Mouse (Mus musculus) gastrocnemius, postnatal 25 days (tissue): ENCODE results near the gene Csrnp1. TPM values are rescaled to one million over a fixed set of nuclear protein-coding genes. Genes with fewer than 3 reads are reported as not detected.

Experiments used
- DNase-seq: peaks from one replicate; pipeline ENCODE4 v3.0.0; 2022
- total RNA-seq, 2 experiments: library from RNA; stranded (reverse); gene quantifications; 1 replicate in 1 of 2; 2 replicates in 1 of 2; pipeline ENCODE4 v1.2.3; 2021

The Csrnp1 gene
- total RNA-seq, 2 experiments from 2014 or later: 2.4 to 3.6 TPM

DNA sequence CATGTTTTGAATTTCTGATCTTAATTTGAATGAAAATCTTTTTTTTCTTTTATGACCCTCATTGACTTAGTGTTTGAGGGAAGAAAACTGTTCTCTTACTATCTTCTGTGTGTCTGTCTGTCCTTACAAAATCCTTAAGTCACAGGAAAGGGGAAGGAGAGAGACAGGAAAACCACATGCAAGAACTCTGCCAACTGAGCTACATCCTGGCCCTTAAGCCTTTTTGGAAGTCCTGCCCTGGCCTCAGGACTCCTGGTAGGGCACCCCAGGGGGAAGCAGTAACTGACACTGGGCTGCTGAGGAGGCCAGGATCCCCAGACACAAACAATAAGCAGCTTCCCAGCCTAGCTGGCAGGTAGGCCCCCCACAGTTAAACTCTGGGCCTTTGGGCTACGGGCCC is 41.1 kb downstream of the Csrnp1 start:
- no peak for DNase-seq

DNA sequence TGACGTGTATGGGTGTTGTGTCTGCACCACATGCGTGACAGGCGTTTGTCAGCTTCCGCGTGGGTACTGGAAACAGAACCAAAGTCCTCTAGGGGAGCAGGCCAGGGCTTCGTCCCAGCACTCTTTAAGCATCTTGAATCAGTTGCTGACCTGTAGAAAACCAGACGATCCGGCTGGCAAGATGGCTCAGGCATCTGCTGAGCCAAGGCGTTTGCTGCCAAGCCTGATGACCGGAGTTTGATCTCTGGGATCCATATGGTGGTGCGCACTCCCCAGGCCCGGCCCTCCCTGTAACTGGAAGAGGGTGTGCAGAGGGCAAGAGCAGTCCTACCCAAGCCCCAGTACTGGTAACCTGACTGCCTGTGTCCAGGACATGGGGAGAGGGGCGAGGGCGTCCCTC is 42.6 kb downstream of the Csrnp1 start:
- no peak for DNase-seq

DNA sequence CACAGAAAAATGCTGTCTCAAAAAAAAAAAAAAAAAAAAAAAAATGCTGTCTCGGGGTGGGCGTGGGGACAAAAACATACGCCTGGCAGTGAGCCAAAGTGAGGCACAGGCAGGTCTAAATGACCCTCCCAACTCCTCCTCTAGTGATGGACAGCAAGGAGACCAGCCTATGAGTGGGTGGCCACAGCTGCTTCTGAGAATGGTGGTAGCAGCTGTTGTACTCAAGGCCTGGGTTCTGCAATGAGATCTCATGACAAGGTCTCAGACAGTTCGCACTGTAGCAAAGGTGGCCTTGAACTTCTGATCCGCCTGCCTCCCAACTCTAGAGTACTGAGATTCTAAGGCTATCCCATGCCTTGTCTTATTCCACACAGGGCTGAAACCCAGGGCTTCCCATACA is 43.1 kb downstream of the Csrnp1 start:
- no peak for DNase-seq

DNA sequence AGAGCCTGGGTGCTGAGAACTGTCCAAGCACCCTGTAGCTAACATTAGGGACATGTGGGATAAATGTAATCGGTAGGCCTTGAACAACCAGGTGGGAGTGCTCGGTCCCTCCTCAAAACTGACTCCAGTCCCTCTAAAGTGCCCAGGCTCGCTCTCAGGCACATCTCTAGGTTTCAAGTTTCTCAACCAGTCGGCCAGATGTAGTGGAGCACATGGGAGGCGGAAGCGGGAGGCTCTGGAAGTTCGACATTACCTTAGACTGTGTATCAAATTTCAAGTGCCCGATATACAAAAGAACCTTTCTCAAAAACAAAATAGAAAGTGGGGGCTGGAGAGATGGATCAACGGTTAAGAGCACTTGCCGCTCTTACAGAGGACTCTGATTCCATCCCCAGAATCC is 44.8 kb downstream of the Csrnp1 start:
- no peak for DNase-seq

DNA sequence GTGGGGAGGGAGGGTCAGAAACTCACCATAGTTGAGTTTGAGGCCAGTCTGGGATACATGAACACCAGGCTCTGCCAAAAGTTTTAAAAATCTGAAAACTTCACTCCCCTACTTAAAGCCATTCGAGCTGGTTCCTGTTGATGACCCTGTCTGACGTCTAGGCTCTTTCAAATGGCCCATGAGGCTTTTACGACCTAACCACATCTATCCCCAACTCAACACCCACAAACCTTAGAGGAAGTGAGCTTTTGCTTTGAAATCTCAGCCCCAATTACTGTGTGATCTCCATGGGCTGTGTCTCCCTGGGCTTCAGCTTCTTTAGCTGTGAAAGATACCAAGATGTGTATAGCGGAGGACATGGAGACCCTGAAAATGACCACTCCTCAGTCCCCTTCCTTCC is 46.0 kb downstream of the Csrnp1 start:
- DNase-seq: no peak

DNA sequence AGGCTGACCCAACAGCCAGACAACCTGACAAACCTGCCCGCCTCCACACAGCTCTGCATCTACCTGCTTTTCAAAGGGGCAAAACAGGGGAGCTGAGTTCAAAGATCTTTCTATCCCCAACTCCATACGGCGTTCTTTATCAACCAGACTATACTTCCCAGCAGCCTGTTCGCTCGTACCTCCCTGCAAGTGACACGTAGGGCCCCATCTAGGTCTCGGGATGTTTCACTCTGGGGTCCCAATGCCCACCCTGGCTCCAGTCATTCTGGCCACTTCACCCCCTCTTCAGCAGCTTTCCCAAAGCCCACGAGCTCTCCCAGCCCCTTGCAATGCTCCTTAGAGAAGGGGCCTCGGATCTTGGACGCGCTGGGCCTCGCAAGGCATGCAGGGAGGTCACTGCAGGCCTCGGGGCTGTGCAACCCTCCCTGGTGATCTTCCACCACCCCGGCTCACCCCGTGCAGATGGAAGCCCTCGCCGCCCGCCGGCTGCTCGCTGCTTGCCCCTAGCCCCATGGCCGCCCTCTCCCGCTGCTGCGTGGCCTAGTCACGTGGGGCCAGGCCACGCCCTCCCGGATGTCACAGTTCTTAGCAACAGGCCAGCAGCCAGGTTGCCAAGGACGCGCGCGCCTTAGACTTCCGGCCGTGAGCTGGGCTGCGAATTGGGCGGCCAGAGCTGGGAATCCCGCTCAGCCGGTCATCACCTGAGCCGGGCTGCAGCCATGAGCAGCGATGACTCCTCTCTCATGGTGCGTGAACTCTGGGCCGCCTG is 47.3 kb downstream of the Csrnp1 start, which contains the start of the genes Gorasp1 and Ttc21a:
TSS of gene Gorasp1 (minus strand) at position 561 of the 769 bp plus-strand sequence.
TSS of gene Ttc21a (plus strand) at position 602 of the 769 bp plus-strand sequence.
- DNase-seq: peak; percentile 91

DNA sequence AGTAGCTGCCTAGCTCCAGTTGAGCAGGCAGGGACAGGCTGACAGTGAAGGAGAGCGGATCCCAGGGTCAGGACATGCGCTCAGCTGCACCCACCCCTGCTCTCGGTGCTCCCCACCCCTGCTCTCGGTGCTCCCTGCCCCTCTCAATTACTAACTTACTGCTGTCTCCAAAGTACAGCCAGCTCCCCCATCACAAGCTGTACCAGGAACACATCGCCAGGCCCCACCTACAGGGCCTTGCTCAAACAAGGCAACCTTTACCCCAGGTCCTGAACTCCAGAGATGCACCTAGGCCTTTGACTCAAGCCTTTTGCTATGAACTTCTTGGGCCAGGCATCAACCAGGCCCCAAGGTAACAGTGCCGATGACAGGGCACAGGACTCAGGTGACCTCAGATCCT is 50.8 kb downstream of the Csrnp1 start:
- no peak for DNase-seq

DNA sequence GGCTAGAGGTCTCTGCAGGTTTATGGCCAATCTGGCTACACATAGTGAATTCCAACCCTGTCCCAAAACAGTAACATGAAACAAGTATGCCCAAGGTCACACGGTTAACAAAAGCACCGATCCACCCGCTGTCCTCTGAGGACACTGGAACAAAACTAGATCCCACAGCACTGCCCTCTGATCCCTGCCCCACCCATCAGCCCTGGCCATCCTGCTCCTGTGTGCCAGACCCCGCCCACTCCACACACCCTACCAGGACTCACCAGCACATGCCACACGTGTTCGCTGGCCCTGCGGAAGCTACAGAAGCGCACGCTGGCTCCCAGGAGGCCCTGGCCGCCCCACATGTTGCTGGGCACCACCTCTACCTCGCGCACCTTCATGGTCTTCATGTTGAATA is 52.1 kb downstream of the Csrnp1 start:
- no peak for DNase-seq

DNA sequence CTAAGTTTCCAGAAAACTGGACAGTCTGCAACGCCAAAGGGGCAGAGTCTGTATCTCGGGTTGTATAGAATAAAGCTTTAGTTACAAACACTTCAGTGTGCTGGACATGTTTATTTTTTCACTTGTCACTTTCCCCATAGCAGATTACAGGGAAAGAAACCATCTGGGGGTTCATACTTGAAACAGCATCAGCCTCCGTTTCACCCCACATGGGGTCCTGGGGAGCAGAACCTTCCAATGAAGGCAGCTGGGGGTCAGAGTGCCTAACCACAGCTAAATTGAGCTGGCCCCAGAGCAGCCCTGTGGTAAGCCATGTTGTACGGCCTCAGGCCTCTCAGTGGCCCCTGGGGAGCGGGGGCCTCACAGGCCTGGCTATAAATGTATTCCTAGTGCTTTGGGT is 58.0 kb downstream of the Csrnp1 start:
- DNase-seq: no peak

DNA sequence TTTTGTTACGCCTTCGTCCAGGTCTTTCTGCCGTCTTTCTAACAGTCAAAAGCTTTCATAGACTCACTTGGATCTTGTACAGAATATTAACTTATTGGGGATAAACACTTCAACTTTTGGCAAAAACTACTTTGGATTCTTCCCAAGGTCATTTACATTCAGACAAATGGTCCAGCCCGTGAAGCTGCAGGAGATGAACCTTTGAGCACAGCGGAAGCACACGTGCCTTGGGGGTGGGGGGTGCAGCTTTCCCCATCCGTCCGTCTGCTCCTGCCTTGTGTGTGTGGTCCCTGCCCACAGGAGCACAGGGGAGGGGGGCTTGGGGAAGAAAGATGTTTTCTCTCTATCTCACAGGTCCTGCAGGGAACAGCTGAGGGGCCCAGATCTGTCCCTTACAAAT is 58.7 kb downstream of the Csrnp1 start:
- no peak for DNase-seq

DNA sequence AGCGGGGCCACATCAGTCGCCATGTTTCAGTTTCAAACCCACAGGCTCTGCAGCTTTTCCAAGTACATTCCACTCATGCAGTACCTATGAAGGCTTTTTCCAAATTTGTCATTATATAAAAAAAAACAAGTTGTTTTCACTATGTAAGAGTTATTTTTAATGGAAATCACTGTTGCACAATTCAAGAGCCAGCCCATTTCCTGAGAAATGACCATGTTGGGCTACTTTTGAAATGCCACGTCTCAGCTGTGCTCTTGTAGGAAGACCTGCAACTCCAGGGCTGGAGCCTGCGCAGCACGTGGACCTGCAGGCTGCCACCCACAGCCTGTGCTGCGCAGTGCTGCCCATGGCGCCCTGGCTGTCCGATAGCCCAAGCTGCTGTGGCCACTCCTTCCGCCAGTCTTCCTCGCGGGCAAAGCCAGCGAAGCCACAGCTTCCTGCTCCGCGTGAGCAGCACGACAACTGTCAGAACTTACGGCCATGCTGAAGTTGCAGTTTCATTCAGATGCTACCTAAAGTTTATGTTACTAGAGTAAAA is 59.3 kb downstream of the Csrnp1 start:
- DNase-seq: no peak

DNA sequence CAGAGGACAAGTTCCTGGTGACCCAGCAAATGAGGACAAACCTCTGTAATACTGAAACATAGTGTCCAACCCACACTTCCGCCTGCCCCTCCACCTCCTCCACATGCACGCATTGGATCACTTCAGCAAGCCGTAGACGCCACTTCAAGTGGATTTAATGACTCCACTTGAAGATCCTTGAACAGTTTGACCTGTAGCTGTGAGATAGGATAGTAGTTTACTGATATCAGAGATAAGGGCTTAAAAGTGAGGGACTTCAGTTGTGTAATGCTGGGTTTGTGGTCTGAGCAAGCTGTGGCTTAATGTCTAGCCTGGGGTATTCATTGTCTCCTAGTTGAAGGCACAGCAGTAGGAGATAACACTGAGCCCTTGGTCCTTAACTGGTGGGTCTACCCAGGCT is 61.0 kb downstream of the Csrnp1 start:
- DNase-seq: no peak

Other genes starting within 250 kb of the Csrnp1 start
- under 1 TPM in 1 of 2 experiments, not detected in 1; 0.05 TPM for gene Scn11a, start 159.2 kb downstream of the Csrnp1 start, total RNA-seq
- 10 to 100 TPM; 12.0 to 12.3 TPM for gene Wdr48, start 89.8 kb downstream of the Csrnp1 start, total RNA-seq
- 10 to 100 TPM; 17.2 to 19.3 TPM for gene Gorasp1, start 47.1 kb downstream of the Csrnp1 start, total RNA-seq
- gene Ttc21a, start 47.1 kb downstream of the Csrnp1 start, total RNA-seq: not detected
- 100 to 1,000 TPM; 105 to 112 TPM for gene Xirp1, start 38.9 kb upstream of the Csrnp1 start, total RNA-seq
- gene Cx3cr1, start 85.2 kb upstream of the Csrnp1 start, total RNA-seq: under 1 TPM; 0.24 to 0.61 TPM
- gene Ccr8, start 107.5 kb upstream of the Csrnp1 start, total RNA-seq: not detected
- 10 to 100 TPM; 10.1 to 10.4 TPM for gene Slc25a38, start 125.7 kb upstream of the Csrnp1 start, total RNA-seq
- 100 to 1,000 TPM; 388 to 402 TPM for gene Rpsa, start 143.0 kb upstream of the Csrnp1 start, total RNA-seq
- not detected for gene Mobp, start 165.0 kb upstream of the Csrnp1 start, total RNA-seq